Mouse (Mus musculus) adrenal gland, postnatal 25 days (tissue): Measurements from ENCODE around the gene Col23a1. TPM values are rescaled to one million over a fixed set of nuclear protein-coding genes. Genes with fewer than 3 reads are reported as not detected.

Experiments
- DNase-seq: peaks from one replicate; pipeline ENCODE4 v3.0.0; 2021; ENCODE audit warnings: mixed read lengths
- total RNA-seq: library from RNA; stranded (reverse); gene quantifications from 2 replicates; pipeline ENCODE4 v1.2.3, GENCODE M21; 2021

Gene Col23a1
- total RNA-seq, 1 experiment from 2014 or later: 9.9 TPM

DNA sequence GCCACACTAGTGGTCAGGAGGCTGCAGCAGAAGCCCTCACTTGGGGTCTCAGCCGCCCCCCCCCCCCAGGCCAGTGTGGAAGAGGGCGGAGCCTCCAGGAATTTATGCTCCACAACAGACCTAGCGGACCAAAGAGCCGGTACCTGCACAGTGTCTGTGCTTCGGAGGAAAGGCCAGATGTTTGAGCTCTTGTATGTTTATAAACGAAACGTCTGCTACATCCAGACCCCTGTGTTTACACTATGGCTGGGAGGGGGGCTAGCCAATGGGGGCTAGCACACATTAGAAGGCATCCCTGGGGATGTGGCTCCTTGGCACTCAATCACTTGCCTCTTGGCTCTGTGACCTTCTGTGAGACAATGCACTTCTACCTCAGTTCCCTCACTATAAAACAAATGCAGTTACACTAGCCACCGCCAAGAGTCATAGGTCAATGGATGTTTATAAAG is 99.2 kb downstream of the Col23a1 start:
- DNase-seq: no peak

DNA sequence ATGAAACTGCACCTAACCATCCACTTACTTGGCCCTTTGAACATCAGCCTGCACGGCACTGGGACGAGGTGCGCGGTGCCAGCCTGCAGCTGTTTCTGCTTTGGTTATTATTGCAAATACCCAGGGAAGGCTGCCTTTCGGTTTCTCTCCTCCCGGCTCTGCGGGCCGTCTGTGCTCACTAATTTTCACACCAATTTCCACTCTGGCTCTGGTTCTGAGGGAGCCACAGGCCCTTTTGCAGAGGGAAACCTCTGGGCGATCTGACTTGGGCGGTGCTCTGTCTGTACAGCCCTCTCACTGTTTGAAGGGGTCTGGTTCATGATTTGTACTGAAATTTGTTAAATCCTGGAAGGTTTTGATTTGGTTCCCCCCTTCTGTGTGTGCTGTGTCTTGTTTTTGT is 100.0 kb downstream of the Col23a1 start:
- DNase-seq: no peak

DNA sequence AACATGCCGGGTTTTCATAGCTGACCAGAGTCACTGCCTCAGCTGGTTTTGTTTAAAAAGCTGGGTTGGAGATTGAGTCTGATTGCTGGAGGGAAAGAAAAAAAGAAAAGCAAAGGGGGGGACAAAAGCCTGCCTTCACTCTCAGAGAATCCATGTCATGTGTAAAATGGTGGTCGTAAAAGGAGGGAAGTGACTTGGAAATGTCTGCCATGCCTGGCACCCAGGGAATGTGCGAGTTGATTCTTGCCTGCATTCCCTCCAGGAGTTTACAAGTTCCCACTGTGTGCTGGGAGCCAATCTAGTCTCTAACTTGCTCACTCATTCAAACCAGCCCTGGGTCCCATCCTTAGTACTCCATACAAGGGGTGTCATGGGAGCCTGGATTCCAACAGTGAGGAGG is 100.8 kb downstream of the Col23a1 start:
- no peak for DNase-seq

DNA sequence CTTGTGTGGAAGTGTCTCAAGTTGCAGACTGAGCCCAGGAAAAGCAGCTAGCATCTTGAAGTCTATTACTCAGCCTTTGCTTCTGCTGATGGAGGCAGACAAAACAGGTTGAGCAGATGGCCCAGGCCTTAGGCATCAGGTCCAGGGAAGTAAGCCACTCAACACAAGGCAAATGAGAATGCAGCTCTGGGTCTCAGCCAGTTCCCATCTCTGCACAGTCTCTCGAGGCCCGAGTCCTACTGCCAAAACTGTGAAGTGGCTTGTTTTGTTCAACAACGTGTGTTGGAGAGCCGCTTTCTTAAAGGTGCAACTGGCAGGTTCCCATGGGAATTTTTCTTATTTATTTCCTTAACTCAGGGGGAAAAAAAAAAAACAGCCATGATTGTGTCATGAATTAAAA is 101.8 kb downstream of the Col23a1 start:
- DNase-seq: no peak

DNA sequence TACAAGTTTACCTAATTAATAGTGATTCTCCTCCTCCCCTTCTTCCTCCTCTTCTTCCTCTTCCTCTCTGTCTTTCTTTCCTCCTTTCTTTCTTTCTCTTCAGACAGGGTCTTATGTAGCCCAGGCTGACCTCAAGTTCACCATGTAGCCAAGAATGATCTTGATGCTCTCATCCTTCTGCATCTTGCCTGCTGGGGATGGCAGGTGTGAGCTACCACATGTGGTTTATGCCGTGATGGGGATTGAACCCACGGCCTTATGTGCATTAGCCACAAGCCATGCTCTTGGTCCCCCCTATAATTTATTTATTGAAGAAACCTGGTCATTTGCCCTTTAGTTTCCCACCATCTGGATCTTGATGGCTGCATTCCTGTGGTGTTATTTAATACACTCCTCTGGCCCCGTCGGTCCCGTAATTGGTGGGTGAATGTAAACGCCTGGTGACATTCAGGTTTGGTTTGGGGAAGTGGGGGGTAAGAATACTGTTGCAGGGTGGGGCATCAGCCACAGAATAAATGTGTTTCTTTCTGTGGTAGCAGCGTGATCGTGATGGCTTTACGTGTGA is 104.7 kb downstream of the Col23a1 start:
- DNase-seq: no peak

DNA sequence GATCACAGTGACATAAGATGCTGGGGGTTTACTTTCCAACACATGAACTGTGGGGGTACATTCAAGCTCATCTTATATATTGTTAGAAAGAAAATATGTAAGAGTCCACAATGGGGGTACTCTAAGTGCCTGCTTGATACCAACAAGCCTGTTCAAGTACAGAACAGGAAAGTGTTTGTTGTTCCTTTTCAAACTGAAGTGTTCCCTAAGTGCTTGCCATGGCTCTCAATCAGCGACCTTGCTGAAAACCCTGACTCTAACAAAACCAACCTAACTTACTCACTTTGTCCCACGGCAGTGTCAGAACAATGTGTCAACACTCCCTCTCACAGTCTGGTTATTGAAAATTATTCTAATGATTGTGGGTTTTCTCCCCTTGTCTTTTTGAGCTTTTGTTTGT is 106.7 kb downstream of the Col23a1 start:
- DNase-seq: no peak

DNA sequence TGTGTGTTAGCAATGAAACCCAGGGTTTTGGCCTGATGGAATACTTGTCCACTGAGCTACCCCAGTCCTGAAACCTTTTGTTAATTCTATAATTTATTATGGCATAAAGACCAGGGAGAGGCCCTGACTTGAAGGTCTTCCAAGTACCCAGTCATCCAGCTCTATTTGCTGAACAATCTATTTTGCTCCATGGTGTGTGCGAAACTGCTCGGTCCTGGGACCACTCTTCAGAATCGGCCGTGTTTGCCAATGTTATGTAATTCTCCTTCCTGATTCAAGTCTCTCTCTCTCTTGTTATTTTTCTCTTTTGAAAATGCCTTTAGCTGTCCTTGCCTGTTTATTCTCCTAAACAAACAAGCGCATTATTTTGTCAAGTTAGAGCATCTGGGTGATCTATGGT is 108.4 kb downstream of the Col23a1 start:
- DNase-seq: no peak

DNA sequence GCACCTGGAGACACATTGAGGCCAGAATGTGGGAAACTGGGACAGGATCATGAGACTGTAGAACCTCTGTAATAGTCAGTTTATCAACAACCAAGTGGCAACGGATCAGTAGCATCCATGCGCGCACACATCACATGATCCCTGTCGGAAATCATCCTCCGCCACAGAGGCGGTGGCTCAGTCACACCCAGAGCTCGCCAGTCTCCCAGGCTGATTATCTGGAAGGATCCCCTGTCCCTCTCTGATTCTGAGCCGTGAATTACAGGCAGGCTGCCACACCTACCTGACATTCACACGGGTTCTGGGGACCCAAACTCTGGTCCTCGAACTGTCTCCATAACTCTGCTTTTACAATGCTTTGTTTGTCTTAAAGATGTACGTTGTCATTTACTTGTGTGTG is 110.6 kb downstream of the Col23a1 start:
- DNase-seq: no peak

DNA sequence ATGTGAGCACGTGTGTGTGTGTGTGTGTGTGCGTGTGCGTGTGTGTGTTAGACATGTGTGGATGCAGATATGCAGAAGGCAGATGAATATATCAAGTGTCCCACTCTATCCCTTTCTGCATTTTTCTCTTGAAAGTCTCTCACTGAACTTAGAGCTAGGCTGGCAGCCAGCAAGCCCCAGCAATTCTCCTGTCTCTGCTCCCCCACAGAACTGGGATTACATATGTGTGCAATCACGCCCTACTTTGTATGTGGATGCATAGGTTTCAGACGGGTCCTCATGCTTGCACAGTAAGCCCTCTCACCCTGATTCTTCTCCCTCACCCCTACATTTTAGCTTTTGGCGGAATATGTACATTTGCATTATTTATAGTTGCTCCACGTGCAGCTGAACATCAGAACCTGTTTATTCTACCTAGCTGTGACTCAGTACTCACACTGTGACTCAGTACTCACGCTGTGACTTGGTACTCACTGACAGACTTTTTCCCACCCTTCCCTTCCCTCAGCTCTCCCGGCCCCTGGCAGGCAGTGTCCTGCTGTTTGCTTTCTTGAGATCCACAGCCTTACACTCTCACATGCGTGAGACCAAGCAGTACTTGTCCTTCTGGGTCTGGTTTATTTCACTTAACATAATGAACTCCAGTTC is 111.9 kb downstream of the Col23a1 start:
- no peak for DNase-seq

DNA sequence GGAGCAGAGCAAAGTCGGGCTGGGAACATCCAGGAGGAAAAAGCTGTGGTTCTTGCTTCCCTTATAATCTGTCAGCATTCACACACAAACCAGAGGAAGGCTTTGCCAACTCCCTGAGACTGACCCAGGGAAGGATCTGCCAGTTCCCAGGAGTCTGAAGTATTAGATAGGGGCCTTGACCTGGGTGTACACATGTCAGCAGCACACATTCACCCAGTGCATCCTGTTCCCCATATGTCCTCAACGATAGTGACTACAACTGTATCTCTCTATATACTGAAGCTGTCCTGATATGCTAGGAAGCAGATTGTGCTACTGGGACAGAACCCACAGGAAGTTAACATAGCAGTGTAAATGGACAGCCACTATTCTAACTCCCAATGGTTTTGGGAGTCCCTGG is 114.2 kb downstream of the Col23a1 start:
- no peak for DNase-seq

DNA sequence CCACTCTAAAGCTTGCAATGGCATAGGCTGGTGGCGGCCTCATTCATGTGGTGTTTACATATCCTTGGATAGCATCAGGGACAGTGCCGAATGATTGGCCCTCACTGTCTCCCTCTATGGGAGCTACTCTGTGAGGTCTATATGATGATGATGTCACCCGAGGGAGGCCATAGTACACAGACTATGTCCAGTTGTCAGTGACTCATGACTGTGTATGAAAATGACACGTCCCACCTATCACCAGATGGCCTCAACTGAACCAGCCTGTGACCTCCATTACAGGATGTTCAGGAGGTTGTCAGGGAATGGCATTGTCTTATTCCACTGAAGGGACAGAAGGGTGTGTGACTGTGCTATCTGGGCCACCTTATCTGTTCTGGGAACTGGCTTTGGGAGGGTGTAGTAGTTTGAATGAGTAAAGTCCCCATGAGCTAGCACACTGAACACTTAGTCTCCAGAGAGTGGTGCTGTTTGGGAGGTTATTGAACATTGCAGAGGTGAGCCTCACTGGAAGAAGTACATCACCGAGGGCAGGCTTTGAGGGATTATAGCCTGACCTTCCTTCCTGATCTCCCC is 115.2 kb downstream of the Col23a1 start:
- DNase-seq: no peak

DNA sequence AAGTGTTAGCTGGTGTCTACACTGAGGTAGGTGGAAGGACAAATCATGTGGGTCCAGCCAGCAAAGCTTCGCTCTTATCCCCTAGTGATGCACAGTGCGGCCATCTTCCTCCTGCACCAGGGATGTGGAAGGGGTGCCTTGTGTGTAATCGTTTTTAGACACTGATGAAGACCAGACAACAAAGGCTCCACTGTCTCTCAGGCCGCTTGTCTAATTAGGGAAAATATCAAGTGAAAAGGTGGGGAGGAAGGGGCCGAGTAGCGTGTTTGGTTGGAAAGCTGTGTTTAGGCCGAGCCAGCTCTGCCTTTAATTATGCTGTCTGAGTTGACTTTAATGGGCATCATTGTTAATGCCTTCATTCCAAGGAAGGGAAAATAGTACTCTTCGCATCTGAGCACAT is 116.8 kb downstream of the Col23a1 start:
- no peak for DNase-seq

DNA sequence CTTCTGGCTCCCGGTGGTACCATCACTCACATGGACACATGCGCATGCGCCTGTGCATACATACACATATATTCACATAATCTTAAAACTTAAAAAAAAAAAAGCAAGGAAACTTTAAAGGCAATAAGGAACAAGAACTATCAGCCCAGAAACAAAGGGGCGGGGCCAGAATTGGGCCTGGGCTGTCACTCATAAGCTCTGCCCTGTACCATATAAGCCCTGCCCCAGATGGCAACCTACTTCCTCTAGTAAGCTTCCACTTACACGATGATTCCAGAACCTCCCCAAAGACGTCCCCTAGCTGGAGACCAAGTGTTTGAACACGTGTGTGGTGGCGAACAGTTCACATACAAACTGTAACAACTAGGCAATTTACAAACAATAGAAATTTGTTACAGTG is 117.6 kb downstream of the Col23a1 start:
- DNase-seq: no peak

DNA sequence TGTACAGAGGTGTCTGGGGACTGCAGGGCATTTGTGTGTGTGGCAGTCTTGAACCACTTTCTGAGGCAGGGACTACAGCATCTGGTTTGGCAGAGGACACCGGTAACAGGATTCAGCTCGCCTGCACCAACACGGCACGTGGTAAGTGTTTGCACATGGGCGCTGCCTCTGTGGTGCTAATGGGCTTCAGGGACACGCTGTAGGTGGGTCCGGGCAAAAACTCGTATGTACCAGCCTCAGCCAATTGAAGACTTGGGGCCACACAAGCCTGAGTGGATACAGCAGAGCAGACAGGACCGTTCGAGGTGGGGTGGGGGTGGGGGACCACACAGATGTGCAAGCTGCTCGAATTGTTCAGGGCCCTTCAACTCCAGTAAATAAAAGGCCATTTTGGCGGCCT is 121.1 kb downstream of the Col23a1 start:
- no peak for DNase-seq

DNA sequence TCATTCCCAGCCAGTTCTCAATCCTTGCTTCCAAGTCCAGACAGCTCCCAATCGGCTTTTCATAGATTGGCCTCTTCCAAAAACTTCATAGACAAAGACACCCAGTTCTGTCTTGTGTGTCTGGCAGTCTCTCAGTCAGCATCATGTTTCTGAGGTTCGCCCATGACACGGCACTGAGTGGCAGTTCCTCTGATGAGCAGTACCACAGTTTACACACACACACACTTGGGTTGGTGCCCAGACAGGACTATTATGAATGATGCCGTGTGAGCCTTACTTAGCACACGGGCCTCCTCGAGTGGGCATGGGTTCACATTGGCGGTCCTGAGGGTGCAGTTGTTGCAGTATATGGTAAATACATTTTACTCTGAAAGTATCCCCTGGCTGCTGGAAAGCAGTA is 124.8 kb downstream of the Col23a1 start:
- DNase-seq: no peak

DNA sequence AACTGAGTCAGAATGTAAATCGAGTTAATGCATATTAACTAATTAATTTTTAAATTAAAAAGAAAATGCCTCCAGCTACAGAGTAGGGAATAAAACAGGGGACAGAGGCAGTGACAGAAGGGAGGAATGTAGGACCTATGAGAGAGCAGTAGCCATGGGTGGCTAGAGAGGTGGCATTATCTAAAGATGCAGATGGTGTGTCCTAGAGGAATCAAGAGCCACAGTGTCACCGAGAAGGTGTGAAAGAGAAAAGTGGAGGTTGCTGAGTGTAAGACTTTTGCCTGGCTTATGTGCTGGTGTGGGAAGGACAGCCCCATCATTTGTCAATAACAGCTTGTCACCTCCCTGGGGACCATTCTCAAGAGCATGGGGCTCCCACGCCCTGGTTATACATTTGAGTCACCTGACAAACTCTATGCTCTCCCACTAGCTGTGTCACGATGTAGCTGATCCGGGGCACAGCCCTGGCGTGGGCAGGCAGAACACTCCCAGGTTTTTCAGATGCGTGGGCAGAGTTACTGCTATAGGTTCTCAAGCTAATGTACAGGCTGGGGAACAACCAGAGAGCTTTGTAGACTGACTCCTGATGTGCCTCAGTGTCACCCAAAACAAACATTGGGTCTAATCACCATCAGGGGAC is 125.4 kb downstream of the Col23a1 start:
- DNase-seq: no peak

DNA sequence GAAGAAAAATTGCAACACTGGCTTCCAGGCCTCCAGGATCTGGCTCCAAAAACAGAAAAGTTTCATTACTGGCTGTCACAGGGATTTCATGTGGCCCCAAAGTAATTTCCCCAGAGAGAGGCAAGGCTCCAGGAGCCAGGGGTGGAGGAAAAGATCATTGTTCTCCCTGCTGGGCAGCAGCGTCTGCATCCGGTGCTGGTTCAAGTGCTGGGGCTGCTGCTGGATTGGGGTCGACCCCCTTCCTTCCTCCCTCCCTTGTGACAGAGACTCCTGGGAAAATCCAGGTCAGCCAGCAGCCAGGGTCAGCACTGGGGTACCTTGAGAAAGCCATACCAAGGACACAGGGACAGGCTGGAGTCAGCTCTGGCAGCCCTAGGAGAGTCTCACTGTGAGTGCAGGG is 129.1 kb downstream of the Col23a1 start:
- DNase-seq: no peak

DNA sequence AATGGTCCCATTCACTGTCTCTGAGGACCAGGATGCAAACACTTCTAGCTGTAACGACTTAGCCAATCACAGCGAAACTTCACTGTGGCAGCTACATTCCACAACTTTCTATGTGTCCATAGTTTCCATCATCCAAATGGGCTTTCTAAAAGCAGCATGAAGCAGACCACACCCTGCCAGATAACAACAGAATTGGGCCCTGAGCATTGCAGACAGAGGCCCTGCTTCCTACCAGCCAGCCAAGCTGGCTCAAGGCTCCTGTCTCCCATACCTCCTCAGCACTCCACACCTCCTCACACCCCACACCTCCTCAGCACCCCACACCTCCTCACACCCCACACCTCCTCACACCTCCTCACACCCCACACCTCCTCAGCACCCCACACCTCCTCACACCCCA is 132.2 kb downstream of the Col23a1 start:
- no peak for DNase-seq

DNA sequence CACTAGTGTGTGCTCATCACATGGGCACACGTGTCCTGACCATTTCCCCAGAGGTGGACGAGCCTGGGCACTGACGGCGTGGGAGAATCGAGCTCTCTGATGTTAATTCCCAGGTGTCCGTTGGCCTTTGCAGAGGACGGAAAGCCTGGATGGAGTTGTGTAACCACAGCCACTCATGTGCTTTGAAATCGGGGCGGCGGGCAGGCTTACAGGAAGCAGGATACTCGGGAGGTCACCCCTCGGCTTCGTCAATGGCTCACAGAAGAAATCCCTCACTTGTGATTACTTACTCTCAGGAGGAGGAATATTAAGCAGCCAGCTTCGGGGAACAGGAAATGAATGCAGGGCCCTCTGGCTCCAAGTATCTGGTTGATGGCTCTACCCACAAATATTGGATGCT is 133.0 kb downstream of the Col23a1 start:
- DNase-seq: no peak

DNA sequence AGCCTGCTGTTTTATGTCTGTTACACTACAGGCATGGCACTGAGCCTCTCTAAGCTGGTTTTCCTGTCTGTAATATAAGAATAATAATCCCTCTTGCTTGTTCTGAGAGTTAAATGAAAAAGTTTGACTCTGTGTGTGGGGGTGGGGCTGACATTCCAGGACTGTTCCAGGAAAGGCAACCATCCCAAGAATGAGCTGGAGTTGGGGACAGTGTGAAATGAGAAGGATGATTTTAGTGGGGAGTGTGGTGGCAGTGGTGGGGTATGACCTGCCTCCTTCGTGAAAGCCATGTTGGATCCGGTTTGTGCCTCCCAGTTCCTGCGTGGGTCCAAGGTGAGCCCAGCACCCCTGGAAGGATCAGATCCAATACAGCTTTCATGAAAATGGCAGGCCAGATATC is 136.4 kb downstream of the Col23a1 start:
- no peak for DNase-seq

DNA sequence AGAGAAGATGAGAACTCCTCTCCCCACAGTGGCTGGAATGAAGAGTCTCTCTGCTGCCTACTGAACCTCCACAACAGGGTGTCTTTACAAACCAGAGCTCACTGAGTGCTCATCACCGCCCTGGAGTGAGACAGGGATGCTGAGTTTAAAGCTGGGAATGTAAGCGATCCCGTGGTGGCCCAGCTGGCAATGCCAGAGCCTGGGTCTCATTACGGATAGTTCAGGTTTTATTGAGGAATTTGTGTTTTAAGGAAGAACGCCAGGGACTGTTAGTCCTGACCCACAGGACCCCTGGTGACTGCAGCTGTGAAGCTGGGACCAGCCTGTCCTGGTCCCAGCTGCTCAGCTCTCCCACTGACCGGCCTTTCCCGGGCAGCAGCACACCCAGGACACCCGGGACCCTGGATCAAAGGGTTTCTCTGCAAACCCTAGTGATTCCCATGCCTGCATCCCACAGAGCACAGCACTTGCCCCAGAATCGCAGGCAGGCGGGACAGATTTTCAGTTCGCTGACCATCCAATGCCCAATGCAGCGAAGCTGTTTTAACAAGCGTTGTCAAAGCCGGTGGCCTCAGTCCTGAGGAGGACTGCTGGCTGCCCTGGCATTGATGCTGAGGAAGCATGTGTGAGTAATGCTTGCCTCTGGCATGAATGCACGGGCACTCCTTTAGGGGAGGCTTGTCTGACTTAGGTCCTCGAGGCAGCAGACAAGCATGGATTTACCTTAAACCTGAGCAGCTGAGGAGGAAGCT is 139.9 kb downstream of the Col23a1 start:
- no peak for DNase-seq

DNA sequence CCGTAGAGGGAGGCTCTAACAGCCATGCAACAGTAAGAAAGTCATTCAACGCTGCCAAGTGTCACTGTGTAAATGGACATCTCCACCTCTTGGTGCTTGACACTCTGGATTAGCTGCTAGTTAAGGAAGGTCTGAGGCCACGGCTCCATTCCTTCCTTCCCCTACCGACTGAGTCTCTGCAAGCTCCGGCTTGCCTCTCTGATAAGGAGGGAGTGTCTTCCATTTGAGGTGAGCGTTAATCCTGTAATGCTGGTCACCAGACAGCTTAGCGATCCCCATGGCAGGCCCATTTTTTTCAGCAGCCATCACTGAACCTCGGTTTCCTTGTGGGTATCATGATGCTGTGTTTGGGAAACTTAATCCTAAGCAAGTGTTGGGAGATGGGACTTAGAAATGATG is 140.5 kb downstream of the Col23a1 start:
- DNase-seq: no peak

DNA sequence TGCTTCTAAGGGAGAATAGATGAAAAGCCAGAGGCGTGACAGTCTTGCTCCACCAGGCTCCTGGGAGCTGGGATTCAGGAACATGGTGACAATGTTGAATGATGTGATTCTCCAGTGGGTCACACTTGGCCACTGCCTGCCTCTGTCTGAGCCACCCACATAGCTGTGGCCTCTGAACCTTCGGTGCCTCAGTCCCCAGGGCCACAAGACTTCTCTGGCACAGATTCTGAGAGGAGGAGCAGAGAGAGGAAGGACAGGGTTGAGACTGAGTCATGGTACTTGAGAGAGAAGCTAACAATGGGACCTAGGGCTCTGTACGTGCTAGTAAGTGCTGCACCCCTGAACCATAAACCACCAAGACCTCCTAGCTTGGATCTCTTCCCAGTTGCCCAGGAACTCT is 141.6 kb downstream of the Col23a1 start:
- DNase-seq: no peak
